Mouse (Mus musculus): Measurements from ENCODE around the gene Btbd19. TPM values are rescaled to one million over a fixed set of nuclear protein-coding genes. Genes with fewer than 3 reads are reported as not detected.

Gene Btbd19
- polyA plus RNA-seq, 1 experiment from 2014 or later, result 4.8 TPM

DNA sequence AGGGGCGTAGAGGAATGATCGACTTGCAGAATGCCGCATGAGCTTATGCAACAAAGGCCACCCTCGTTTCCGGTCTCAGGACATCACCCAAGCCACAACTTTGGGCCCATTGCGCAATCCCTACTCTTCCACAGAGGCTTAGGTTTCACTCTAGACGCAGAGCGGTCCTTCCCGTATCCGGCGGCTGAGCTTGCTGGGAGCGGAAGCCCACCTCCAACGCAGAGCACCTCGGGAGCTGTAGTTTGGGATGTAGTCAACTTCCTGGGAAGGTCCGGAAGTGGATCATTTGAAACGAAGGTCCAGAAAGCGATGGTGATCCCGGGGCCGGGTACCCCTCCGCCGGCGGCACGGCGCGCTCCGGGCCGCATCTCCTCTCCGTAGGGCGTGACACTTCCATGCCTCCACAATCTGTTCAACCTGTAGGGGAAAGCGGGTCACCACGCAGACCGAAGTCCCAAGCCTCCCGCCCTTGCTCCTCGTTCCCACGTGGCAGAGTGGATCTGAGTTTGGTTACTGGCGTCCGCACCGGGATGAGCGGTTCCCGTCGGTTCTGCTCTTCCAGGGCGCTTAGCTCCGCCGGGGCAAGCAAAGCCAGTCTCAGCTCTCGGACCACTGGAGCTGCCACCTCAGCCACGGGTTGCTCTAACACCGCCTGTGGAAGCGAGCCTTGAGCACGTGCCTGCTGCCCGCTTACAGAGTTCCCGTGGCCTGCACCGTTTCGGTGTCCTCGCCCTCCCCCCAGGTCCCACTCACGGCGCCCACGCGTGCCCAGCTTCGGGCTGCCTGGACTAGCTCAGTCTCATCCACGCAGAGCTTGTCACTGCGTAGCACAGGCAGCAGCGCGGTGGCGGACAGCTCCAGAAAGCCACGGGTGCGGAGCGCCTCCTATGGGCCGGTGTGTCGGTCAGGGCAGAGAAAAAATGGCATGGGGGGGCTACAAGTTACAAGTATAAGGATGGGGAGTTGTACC, 4.8 kb downstream of the Btbd19 start:
- H3K27ac ChIP-seq (ENCODE audit: low read length), result peak overlapping the region; percentile 93
- WGBS, result under 1% methylated on average over 69 of the region's 69 CpGs
- H3K27me3 ChIP-seq (replicated peaks; ENCODE audit: control insufficient read depth, insufficient read depth, low read length), result no peaks in the 10 kb centered on the region
- H3K4me3 ChIP-seq (replicated peaks; ENCODE audit: low read length), result peak overlapping the region; percentile 75
- peak overlapping the region; percentile 80 for H3K9ac ChIP-seq (replicated peaks; ENCODE audit: low read depth, low read length)
- peak; percentile 97 for ATAC-seq
- H3K4me1 ChIP-seq (replicated peaks; ENCODE audit: control insufficient read depth, insufficient read depth, low read length), result peaks cover 14% of the 10 kb centered on the region
- no peaks in the 10 kb centered on the region for H3K36me3 ChIP-seq (ENCODE audit: control insufficient read depth, insufficient read depth)
- peak overlapping the region; percentile 92 for H3K4me2 ChIP-seq (ENCODE audit: low read length)
- no peaks in the 10 kb centered on the region for H3K9me3 ChIP-seq (ENCODE audit: control insufficient read depth, low read length)

DNA sequence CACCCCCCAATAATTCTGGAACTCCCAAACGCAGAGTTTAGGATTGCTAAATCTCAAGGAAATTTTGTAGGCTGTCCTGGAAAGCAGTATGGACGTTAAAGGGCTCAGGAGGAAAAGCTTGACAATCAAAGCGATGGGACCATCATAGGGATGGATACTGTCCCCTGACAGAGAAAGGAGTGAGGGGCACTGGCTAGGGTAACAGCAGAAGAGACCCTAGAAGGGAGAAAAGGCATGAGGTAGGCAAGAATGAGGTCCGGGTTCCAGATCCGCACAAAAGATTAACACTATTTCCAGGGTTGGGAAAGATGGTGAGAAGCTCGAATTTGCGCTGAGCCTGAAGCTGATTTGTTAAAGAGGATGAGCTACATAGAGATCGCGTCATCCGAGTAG, 5.5 kb downstream of the Btbd19 start:
- H3K4me3 ChIP-seq (replicated peaks; ENCODE audit: low read length), result peak overlapping the region; percentile 75
- H3K4me1 ChIP-seq (replicated peaks; ENCODE audit: control insufficient read depth, insufficient read depth, low read length), result peaks cover 8% of the 10 kb centered on the region
- 2% methylated on average over 10 of the region's 10 CpGs for WGBS
- peak; percentile 9; the same call in 1 of the 2 replicates for ATAC-seq
- H3K27me3 ChIP-seq (replicated peaks; ENCODE audit: control insufficient read depth, insufficient read depth, low read length), result no peaks in the 10 kb centered on the region
- no peaks in the 10 kb centered on the region for H3K36me3 ChIP-seq (ENCODE audit: control insufficient read depth, insufficient read depth)
- no peaks in the 10 kb centered on the region for H3K9me3 ChIP-seq (ENCODE audit: control insufficient read depth, low read length)
- peak overlapping the region; percentile 80 for H3K9ac ChIP-seq (replicated peaks; ENCODE audit: low read depth, low read length)
- peak overlapping the region; percentile 92 for H3K4me2 ChIP-seq (ENCODE audit: low read length)
- peak overlapping the region; percentile 93 for H3K27ac ChIP-seq (ENCODE audit: low read length)

DNA sequence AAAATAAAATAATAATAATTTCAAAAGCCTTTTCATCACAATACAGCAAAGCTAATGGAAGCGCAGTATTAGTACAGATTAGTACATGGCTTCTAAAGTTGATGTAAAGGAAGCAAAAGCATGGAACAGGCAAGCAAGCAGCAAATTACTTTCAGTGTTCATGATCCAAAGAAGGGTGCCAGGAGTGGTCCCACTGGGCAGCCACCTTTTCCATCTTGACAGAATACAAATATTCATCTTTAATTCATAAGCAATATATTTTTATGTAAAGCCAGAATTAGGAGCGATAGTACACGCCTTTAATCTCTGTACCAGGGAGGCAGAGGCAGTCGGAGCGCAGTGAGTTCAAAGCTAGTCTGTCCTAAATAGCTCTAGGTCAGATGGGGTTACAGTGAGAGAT, 5.9 kb downstream of the Btbd19 start:
- H3K27ac ChIP-seq (ENCODE audit: low read length), result peak overlapping the region; percentile 93
- no peaks in the 10 kb centered on the region for H3K9me3 ChIP-seq (ENCODE audit: control insufficient read depth, low read length)
- peak overlapping the region; percentile 75 for H3K4me3 ChIP-seq (replicated peaks; ENCODE audit: low read length)
- 78% methylated on average over 5 of the region's 5 CpGs for WGBS
- no peak for ATAC-seq
- peak overlapping the region; percentile 92 for H3K4me2 ChIP-seq (ENCODE audit: low read length)
- peak overlapping the region; percentile 80 for H3K9ac ChIP-seq (replicated peaks; ENCODE audit: low read depth, low read length)
- H3K36me3 ChIP-seq (ENCODE audit: control insufficient read depth, insufficient read depth), result no peaks in the 10 kb centered on the region
- no peaks in the 10 kb centered on the region for H3K27me3 ChIP-seq (replicated peaks; ENCODE audit: control insufficient read depth, insufficient read depth, low read length)
- H3K4me1 ChIP-seq (replicated peaks; ENCODE audit: control insufficient read depth, insufficient read depth, low read length), result peaks cover 6% of the 10 kb centered on the region

DNA sequence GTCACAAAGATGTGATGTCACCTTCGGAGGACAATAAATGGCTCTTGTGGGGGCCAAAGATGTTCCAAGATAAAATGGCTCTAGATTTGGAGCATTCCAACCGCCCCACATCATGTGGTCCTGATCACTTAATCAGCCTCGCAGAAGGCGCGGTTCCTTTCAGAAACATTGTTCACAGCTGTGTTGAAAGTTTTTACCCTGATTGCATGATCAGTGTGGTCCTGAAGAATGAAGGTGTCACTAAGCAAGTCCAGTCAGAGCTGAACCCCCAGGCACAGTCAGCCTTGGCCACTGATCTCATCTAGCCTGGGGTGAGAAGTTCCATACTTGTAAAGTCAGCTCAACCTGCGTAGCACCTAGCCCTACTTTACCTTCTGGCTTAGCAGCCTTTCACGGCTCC, 7.6 kb downstream of the Btbd19 start:
- 95% methylated on average over 7 of the region's 7 CpGs for WGBS
- Histone ChIP-seq H3K36me3 (ENCODE audit: control insufficient read depth, insufficient read depth) (no peaks in the 10 kb centered on the region), H3K27me3 (replicated peaks; ENCODE audit: control insufficient read depth, insufficient read depth, low read length) (no peaks in the 10 kb centered on the region), H3K27ac (ENCODE audit: low read length) (no peak overlapping the region), H3K4me2 (ENCODE audit: low read length) (no peak overlapping the region), H3K9me3 (ENCODE audit: control insufficient read depth, low read length) (no peaks in the 10 kb centered on the region), H3K4me3 (replicated peaks; ENCODE audit: low read length) (no peak overlapping the region), H3K4me1 (replicated peaks; ENCODE audit: control insufficient read depth, insufficient read depth, low read length) (peaks cover 6% of the 10 kb centered on the region), H3K9ac (replicated peaks; ENCODE audit: low read depth, low read length) (no peak overlapping the region)
- no peak for ATAC-seq

DNA sequence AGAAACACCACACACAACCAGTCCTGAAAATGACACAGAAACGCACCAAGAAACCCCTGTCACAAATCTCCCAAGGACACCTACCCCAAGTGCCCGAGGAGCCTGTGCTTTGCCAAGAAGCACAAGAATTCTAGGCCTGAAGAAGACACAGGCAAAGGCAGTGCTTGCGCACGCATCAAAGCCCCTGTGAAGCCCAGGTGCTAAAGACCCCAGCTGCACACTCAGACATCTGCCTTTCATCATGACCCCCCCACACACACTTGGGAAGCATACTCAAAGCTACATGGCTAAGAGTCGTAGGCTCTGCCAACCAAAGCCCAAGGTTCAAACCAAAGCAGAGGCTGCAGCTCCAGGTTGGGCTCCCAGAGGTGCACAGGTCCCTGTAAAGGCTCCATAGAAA, 9.9 kb downstream of the Btbd19 start:
- Histone ChIP-seq H3K4me2 (ENCODE audit: low read length) (no peak overlapping the region), H3K36me3 (ENCODE audit: control insufficient read depth, insufficient read depth) (no peaks in the 10 kb centered on the region), H3K4me1 (replicated peaks; ENCODE audit: control insufficient read depth, insufficient read depth, low read length) (peaks cover 6% of the 10 kb centered on the region), H3K9ac (replicated peaks; ENCODE audit: low read depth, low read length) (no peak overlapping the region), H3K4me3 (replicated peaks; ENCODE audit: low read length) (no peak overlapping the region), H3K27me3 (replicated peaks; ENCODE audit: control insufficient read depth, insufficient read depth, low read length) (no peaks in the 10 kb centered on the region), H3K9me3 (ENCODE audit: control insufficient read depth, low read length) (no peaks in the 10 kb centered on the region), H3K27ac (ENCODE audit: low read length) (no peak overlapping the region)
- 92% methylated on average over 5 of the region's 5 CpGs for WGBS
- ATAC-seq, result no peak

DNA sequence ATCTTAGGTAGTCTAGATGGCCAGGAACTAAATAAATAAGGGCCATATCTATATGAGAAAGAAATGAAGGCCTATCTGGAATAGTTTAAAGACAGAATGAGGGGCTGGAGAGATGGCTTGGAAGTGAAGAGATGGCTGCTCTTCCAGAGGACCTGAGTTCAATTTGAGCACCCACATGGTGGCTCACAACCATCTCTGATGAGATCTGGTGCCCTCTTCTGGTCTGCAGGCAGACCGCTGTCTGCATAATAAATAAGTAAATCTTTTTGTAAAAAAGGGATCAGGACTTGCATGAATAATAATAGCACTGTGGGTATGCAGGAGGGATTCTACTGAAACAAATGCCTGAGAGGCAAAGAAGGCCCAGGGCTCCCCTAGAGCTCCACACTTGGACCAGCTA, 12.3 kb downstream of the Btbd19 start:
- Histone ChIP-seq H3K27me3 (replicated peaks; ENCODE audit: control insufficient read depth, insufficient read depth, low read length) (no peaks in the 10 kb centered on the region), H3K36me3 (ENCODE audit: control insufficient read depth, insufficient read depth) (no peaks in the 10 kb centered on the region)

DNA sequence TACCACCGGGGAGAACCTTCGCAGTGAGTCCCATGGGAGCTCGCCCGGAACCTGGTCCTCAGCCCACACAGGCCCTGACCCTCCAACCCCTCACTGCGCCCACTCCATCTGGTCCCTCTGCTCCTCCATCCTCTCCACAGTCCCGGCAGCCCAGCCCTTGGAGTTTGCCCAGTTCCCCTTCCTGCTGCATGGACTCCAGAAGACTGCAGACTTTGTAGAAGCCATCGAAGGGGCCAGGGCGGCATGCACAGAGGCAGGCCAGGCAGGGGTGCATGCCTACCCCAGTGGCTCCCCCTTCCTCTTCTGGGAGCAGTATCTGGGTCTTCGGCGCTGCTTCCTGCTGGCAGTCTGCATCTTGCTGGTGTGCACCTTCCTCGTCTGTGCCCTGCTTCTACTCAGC, 14.5 kb downstream of the Btbd19 start:
- no peak for ATAC-seq
- 88% methylated on average over 11 of the region's 11 CpGs for WGBS
- no peak overlapping the region for H3K4me3 ChIP-seq (replicated peaks; ENCODE audit: low read length)
- H3K9me3 ChIP-seq (ENCODE audit: control insufficient read depth, low read length), result no peaks in the 10 kb centered on the region
- no peaks in the 10 kb centered on the region for H3K27me3 ChIP-seq (replicated peaks; ENCODE audit: control insufficient read depth, insufficient read depth, low read length)
- no peaks in the 10 kb centered on the region for H3K4me1 ChIP-seq (replicated peaks; ENCODE audit: control insufficient read depth, insufficient read depth, low read length)
- H3K9ac ChIP-seq (replicated peaks; ENCODE audit: low read depth, low read length), result no peak overlapping the region
- H3K4me2 ChIP-seq (ENCODE audit: low read length), result no peak overlapping the region
- no peaks in the 10 kb centered on the region for H3K36me3 ChIP-seq (ENCODE audit: control insufficient read depth, insufficient read depth)
- no peak overlapping the region for H3K27ac ChIP-seq (ENCODE audit: low read length)

More for the DNA sequence above, 12.3 kb downstream of the Btbd19 start:
- H3K27ac ChIP-seq (ENCODE audit: low read length), result no peak overlapping the region
- no peak overlapping the region for H3K4me2 ChIP-seq (ENCODE audit: low read length)
- no peak overlapping the region for H3K9ac ChIP-seq (replicated peaks; ENCODE audit: low read depth, low read length)
- no peaks in the 10 kb centered on the region for H3K4me1 ChIP-seq (replicated peaks; ENCODE audit: control insufficient read depth, insufficient read depth, low read length)
- ATAC-seq, result no peak
- H3K4me3 ChIP-seq (replicated peaks; ENCODE audit: low read length), result no peak overlapping the region
- 83% methylated on average over 1 of the region's 1 CpGs for WGBS
- no peaks in the 10 kb centered on the region for H3K9me3 ChIP-seq (ENCODE audit: control insufficient read depth, low read length)

DNA sequence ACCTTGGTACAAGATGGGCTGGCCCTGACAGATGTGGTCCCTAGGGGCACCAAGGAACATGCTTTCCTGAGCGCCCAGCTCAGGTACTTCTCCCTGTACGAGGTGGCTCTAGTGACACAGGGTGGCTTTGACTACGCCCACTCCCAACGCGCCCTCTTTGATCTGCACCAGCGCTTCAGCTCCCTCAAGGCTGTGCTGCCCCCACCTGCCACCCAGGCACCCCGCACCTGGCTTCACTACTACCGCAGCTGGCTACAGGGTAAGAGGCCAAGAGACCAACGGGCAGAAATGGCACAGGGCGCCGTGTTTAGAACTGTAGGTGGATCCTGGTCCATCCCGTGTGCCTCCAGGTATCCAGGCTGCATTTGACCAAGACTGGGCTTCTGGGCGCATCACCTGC, 15.3 kb downstream of the Btbd19 start:
- Histone ChIP-seq H3K36me3 (ENCODE audit: control insufficient read depth, insufficient read depth) (no peaks in the 10 kb centered on the region), H3K27me3 (replicated peaks; ENCODE audit: control insufficient read depth, insufficient read depth, low read length) (no peaks in the 10 kb centered on the region)
- 90% methylated on average over 12 of the region's 13 CpGs for WGBS

DNA sequence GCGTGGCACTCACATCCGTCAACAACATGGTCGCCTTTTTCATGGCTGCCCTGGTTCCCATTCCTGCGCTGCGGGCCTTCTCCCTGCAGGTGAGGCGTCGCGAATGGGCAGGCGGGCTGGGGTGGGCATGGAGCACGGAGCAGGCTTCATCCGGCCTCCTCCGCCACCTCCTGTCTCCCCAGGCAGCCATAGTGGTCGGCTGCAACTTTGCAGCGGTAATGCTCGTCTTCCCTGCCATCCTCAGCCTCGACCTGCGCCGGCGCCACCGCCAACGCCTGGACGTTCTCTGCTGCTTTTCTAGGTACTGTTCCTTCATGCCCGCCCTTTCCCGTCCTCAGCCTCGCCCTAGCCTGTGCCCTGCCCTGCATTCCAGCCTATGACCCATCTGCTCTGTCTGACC, 16.2 kb downstream of the Btbd19 start:
- WGBS, result 91% methylated on average over 25 of the region's 25 CpGs
- Histone ChIP-seq H3K4me2 (ENCODE audit: low read length) (no peak overlapping the region), H3K27me3 (replicated peaks; ENCODE audit: control insufficient read depth, insufficient read depth, low read length) (no peaks in the 10 kb centered on the region), H3K4me1 (replicated peaks; ENCODE audit: control insufficient read depth, insufficient read depth, low read length) (peaks cover 7% of the 10 kb centered on the region), H3K4me3 (replicated peaks; ENCODE audit: low read length) (no peak overlapping the region), H3K27ac (ENCODE audit: low read length) (no peak overlapping the region), H3K36me3 (ENCODE audit: control insufficient read depth, insufficient read depth) (no peaks in the 10 kb centered on the region), H3K9ac (replicated peaks; ENCODE audit: low read depth, low read length) (no peak overlapping the region), H3K9me3 (ENCODE audit: control insufficient read depth, low read length) (no peaks in the 10 kb centered on the region)
- no peak for ATAC-seq

More for the DNA sequence above, 15.3 kb downstream of the Btbd19 start:
- Histone ChIP-seq H3K4me1 (replicated peaks; ENCODE audit: control insufficient read depth, insufficient read depth, low read length) (peaks cover 5% of the 10 kb centered on the region), H3K4me2 (ENCODE audit: low read length) (no peak overlapping the region), H3K4me3 (replicated peaks; ENCODE audit: low read length) (no peak overlapping the region), H3K27ac (ENCODE audit: low read length) (no peak overlapping the region), H3K9me3 (ENCODE audit: control insufficient read depth, low read length) (no peaks in the 10 kb centered on the region), H3K9ac (replicated peaks; ENCODE audit: low read depth, low read length) (no peak overlapping the region)
- no peak for ATAC-seq

All from forebrain, embryonic 16.5 days (tissue).